Mouse (Mus musculus): ENCODE data around the gene Scnn1a. TPM values are rescaled to one million over a fixed set of nuclear protein-coding genes. Genes with fewer than 3 reads are reported as not detected.
A peak's percentile ranks its signal among the peaks of the same experiment; 100 is the strongest.

The Scnn1a gene
- polyA plus RNA-seq, 1 experiment from 2014 or later: 0.33 TPM

GRCm38 (mm10) chr6:125352811-125353210, 32.4 kb downstream of the Scnn1a start:
- H3K27ac ChIP-seq (ENCODE audit: low read depth, low read length): no peak overlapping the region
- H3K9ac ChIP-seq (ENCODE audit: low read length): no peak overlapping the region
- no peaks in the 10 kb centered on the region for H3K36me3 ChIP-seq (ENCODE audit: control insufficient read depth, insufficient read depth, low read length)
- ATAC-seq (ENCODE audit: low FRiP score) (no peak), DNase-seq (ENCODE audit: low spot score, missing footprints) (peak; percentile 59)
- 58% methylated on average over 4 of the region's 4 CpGs for WGBS
- H3K27me3 ChIP-seq (ENCODE audit: control insufficient read depth, insufficient read depth, low read length): no peaks in the 10 kb centered on the region; the same call in 1 of the 2 replicates
- no peaks in the 10 kb centered on the region for H3K9me3 ChIP-seq (ENCODE audit: control insufficient read depth, low read length)
- peaks cover 21% of the 10 kb centered on the region for H3K4me1 ChIP-seq (ENCODE audit: control insufficient read depth, insufficient read depth, low read length)
- no peak overlapping the region for H3K4me3 ChIP-seq (ENCODE audit: low read depth, low read length)
- no peak overlapping the region for H3K4me2 ChIP-seq

DNA sequence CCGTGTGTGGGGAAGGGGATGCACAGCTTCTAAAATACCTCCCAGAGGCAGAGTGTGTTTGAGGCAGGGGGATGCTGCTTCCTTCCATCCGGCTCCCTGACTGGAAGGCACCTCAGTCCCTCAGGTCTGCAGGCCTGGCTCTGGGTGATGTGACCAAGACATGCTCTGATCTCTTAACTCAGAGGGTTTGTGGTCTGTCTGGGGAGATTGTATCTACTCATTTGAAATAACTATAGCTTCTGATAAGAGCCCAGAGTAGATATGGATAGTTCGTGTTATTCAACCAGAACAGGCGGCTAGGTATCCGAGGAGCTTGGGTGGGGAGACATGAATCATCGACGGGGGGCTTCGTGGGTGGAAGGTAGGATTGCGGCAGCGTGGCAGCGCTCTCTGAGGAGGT, 32.8 kb downstream of the Scnn1a start:
- ATAC-seq (ENCODE audit: low FRiP score): no peak
- no peak overlapping the region for H3K4me3 ChIP-seq (ENCODE audit: low read depth, low read length)
- no peak overlapping the region for H3K9ac ChIP-seq (ENCODE audit: low read length)
- no peak overlapping the region for H3K4me2 ChIP-seq
- no peak overlapping the region for H3K27ac ChIP-seq (ENCODE audit: low read depth, low read length)
- H3K27me3 ChIP-seq (ENCODE audit: control insufficient read depth, insufficient read depth, low read length): no peaks in the 10 kb centered on the region; the same call in 1 of the 2 replicates
- 83% methylated on average over 11 of the region's 11 CpGs for WGBS
- no peaks in the 10 kb centered on the region for H3K9me3 ChIP-seq (ENCODE audit: control insufficient read depth, low read length)
- no peaks in the 10 kb centered on the region for H3K36me3 ChIP-seq (ENCODE audit: control insufficient read depth, insufficient read depth, low read length)
- H3K4me1 ChIP-seq (ENCODE audit: control insufficient read depth, insufficient read depth, low read length): peaks cover 21% of the 10 kb centered on the region
- DNase-seq (ENCODE audit: low spot score, missing footprints): no peak

- Histone ChIP-seq H3K9ac (ENCODE audit: low read length) (no peak overlapping the region), H3K36me3 (ENCODE audit: control insufficient read depth, insufficient read depth, low read length) (no peaks in the 10 kb centered on the region), H3K4me3 (ENCODE audit: low read depth, low read length) (no peak overlapping the region), H3K9me3 (ENCODE audit: control insufficient read depth, low read length) (no peaks in the 10 kb centered on the region), H3K27ac (ENCODE audit: low read depth, low read length) (no peak overlapping the region), H3K4me1 (ENCODE audit: control insufficient read depth, insufficient read depth, low read length) (peaks cover 21% of the 10 kb centered on the region), H3K4me2 (no peak overlapping the region), H3K27me3 (ENCODE audit: control insufficient read depth, insufficient read depth, low read length) (no peaks in the 10 kb centered on the region; the same call in 1 of the 2 replicates)
- DNase-seq (ENCODE audit: low spot score, missing footprints) (peak; percentile 57), ATAC-seq (ENCODE audit: low FRiP score) (no peak)
- WGBS: 79% methylated on average over 4 of the region's 4 CpGs
Observed at GRCm38 (mm10) chr6:125353655-125354054, 33.2 kb downstream of the Scnn1a start.

- Histone ChIP-seq H3K27ac (ENCODE audit: low read depth, low read length) (no peak overlapping the region), H3K4me1 (ENCODE audit: control insufficient read depth, insufficient read depth, low read length) (peaks cover 19% of the 10 kb centered on the region), H3K9ac (ENCODE audit: low read length) (no peak overlapping the region), H3K36me3 (ENCODE audit: control insufficient read depth, insufficient read depth, low read length) (no peaks in the 10 kb centered on the region), H3K4me2 (no peak overlapping the region; the same call in 1 of the 2 replicates), H3K9me3 (ENCODE audit: control insufficient read depth, low read length) (no peaks in the 10 kb centered on the region), H3K27me3 (ENCODE audit: control insufficient read depth, insufficient read depth, low read length) (no peaks in the 10 kb centered on the region; the same call in 1 of the 2 replicates), H3K4me3 (ENCODE audit: low read depth, low read length) (no peak overlapping the region)
- WGBS: 13% methylated on average over 14 of the region's 14 CpGs
- peak; percentile 84 for DNase-seq (ENCODE audit: low spot score, missing footprints)
- 0 out of 2 replicates have a peak, but pooled peaks have one; percentile 4 for ATAC-seq (ENCODE audit: low FRiP score)
Observed at GRCm38 (mm10) chr6:125354352-125355151, 34.1 kb downstream of the Scnn1a start.

DNA sequence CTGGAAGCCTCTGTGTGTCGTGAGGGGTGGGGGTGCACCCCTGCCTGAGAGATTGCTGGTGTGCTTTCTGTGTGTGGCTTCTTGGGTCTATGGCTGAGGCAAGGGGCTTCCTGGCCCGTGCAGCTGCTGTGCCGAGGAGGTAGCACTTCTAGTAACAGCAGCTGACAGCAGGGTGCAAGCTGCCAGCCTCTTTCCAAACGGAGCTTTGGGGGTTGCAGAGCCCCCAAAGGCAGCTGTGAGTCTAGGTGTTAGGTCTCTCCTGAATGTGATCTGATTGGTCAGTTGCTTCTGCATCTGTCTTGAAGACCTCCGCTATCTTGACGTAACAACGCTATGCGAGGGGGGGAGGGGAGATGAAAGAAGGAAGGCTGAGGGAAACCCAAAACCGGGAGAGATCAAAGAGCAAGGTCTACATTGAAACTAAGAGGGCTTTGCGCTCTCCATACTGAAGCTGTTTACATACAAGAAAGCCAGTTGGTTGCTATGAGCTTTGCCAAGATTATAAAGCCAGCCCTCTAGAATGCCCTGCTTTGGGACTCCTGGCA, 34.8 kb downstream of the Scnn1a start:
- WGBS: 3% methylated on average over 10 of the region's 10 CpGs
- H3K4me2 ChIP-seq: no peak overlapping the region
- DNase-seq (ENCODE audit: low spot score, missing footprints): peak; percentile 82

DNA sequence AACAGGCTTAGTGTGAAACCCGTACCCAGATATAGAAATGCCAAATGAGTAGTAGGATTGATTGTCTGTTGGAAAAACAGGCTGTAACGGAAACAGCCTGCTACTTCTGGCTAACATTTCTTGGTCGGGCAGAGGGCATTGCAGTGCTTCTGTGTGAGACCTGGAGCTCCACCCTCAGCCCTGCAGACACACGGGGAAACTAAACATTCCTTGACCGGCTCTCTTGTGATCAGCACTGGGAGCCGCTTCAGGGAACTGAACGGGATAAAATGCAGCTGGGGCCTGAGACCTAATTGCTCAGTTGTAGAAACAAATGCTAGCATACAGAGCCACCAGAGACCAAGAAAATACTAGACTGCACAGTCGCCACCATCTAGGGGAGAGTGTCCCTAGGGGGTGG, 35.8 kb downstream of the Scnn1a start:
- no peak for ATAC-seq (ENCODE audit: low FRiP score)
- WGBS: 48% methylated on average over 8 of the region's 8 CpGs
- peaks cover 9% of the 10 kb centered on the region for H3K4me1 ChIP-seq (ENCODE audit: control insufficient read depth, insufficient read depth, low read length)
- H3K36me3 ChIP-seq (ENCODE audit: control insufficient read depth, insufficient read depth, low read length): no peaks in the 10 kb centered on the region
- no peak overlapping the region for H3K4me2 ChIP-seq
- no peak overlapping the region for H3K9ac ChIP-seq (ENCODE audit: low read length)
- peaks cover 3% of the 10 kb centered on the region; the same call in 1 of the 2 replicates for H3K27me3 ChIP-seq (ENCODE audit: control insufficient read depth, insufficient read depth, low read length)
- DNase-seq (ENCODE audit: low spot score, missing footprints): peak; percentile 79
- H3K27ac ChIP-seq (ENCODE audit: low read depth, low read length): no peak overlapping the region
- H3K9me3 ChIP-seq (ENCODE audit: control insufficient read depth, low read length): no peaks in the 10 kb centered on the region
- H3K4me3 ChIP-seq (ENCODE audit: low read depth, low read length): no peak overlapping the region

More for the DNA sequence above, 34.8 kb downstream of the Scnn1a start:
- Histone ChIP-seq H3K27me3 (ENCODE audit: control insufficient read depth, insufficient read depth, low read length) (no peaks in the 10 kb centered on the region; the same call in 1 of the 2 replicates), H3K4me3 (ENCODE audit: low read depth, low read length) (no peak overlapping the region), H3K4me1 (ENCODE audit: control insufficient read depth, insufficient read depth, low read length) (peaks cover 13% of the 10 kb centered on the region), H3K36me3 (ENCODE audit: control insufficient read depth, insufficient read depth, low read length) (no peaks in the 10 kb centered on the region), H3K9me3 (ENCODE audit: control insufficient read depth, low read length) (no peaks in the 10 kb centered on the region), H3K9ac (ENCODE audit: low read length) (no peak overlapping the region), H3K27ac (ENCODE audit: low read depth, low read length) (no peak overlapping the region)
- no peak for ATAC-seq (ENCODE audit: low FRiP score)

DNA sequence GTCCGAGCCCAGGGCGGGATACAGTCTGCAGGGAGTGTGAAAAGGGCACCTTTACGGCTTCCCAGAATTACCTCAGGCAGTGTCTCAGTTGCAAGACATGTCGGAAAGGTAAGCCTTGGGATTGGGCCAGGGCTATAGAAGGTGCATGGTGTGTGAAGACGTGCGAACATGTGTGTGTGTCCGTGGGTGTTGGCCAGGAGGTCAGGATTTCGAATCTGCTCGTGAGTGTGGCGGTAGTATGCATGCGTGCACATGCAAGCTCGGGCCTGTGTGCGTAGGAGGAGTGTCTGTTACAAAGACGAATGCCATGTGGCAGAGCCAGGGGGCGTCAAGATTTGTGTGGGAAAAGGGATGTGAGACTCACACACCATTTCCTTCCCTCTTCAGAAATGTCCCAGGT, 36.9 kb downstream of the Scnn1a start:
- Histone ChIP-seq H3K36me3 (ENCODE audit: control insufficient read depth, insufficient read depth, low read length) (no peaks in the 10 kb centered on the region), H3K4me1 (ENCODE audit: control insufficient read depth, insufficient read depth, low read length) (peaks cover 9% of the 10 kb centered on the region), H3K27ac (ENCODE audit: low read depth, low read length) (no peak overlapping the region), H3K27me3 (ENCODE audit: control insufficient read depth, insufficient read depth, low read length) (peaks cover 9% of the 10 kb centered on the region; the same call in 1 of the 2 replicates), H3K9me3 (ENCODE audit: control insufficient read depth, low read length) (no peaks in the 10 kb centered on the region), H3K9ac (ENCODE audit: low read length) (no peak overlapping the region), H3K4me3 (ENCODE audit: low read depth, low read length) (no peak overlapping the region), H3K4me2 (no peak overlapping the region)
- DNase-seq (ENCODE audit: low spot score, missing footprints) (no peak), ATAC-seq (ENCODE audit: low FRiP score) (no peak)
- WGBS: 89% methylated on average over 15 of the region's 15 CpGs

DNA sequence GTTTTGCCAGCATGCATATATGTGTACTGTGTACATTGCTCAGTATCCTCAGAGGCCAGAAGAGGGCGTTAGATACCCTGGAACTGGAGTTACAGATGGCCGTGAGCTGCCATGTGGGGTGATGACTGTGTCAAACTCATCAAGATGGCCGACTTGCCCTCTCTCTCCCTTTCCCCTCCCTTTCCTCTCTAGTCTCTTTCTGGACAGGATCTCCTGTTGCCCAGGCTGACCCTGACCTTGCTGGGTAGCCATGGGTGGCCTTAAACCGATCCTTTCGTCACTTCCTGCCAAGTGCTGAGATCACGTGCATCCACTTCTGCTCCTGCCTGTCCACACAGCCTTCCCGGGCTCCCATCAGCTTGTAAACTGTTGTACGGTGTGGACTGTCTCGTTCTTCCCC, 39.5 kb downstream of the Scnn1a start:
- Histone ChIP-seq H3K27ac (ENCODE audit: low read depth, low read length) (no peak overlapping the region), H3K9ac (ENCODE audit: low read length) (no peak overlapping the region), H3K27me3 (ENCODE audit: control insufficient read depth, insufficient read depth, low read length) (peaks cover 30% of the 10 kb centered on the region), H3K4me3 (ENCODE audit: low read depth, low read length) (no peak overlapping the region), H3K36me3 (ENCODE audit: control insufficient read depth, insufficient read depth, low read length) (no peaks in the 10 kb centered on the region), H3K4me1 (ENCODE audit: control insufficient read depth, insufficient read depth, low read length) (peaks cover 11% of the 10 kb centered on the region), H3K9me3 (ENCODE audit: control insufficient read depth, low read length) (no peaks in the 10 kb centered on the region), H3K4me2 (no peak overlapping the region)
- peak; percentile 60 for DNase-seq (ENCODE audit: low spot score, missing footprints)
- ATAC-seq (ENCODE audit: low FRiP score): no peak
- WGBS: 47% methylated on average over 9 of the region's 9 CpGs

DNA sequence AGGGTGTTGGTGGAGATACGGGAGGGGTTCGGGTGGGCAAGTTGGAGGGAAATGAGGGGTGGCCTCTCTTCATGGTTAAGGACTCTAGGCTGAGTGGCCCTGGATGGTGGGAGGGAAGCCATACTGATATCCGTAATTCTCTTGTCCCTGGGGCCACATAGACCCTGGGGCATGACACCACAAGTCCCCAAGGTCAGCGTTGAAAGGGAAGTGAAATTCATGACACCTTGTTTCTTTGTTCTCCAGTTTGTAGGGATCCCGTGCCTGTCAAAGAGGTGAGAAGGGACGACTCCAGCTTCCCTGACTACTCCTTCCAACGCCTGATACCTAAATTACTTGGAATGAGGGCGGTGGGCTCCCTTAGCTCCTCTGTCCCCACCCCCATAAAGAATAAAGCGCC, 40.4 kb downstream of the Scnn1a start:
- no peak overlapping the region for H3K9ac ChIP-seq (ENCODE audit: low read length)
- H3K27ac ChIP-seq (ENCODE audit: low read depth, low read length): no peak overlapping the region
- no peaks in the 10 kb centered on the region for H3K36me3 ChIP-seq (ENCODE audit: control insufficient read depth, insufficient read depth, low read length)
- H3K4me3 ChIP-seq (ENCODE audit: low read depth, low read length): no peak overlapping the region
- no peak for ATAC-seq (ENCODE audit: low FRiP score)
- DNase-seq (ENCODE audit: low spot score, missing footprints): no peak
- no peaks in the 10 kb centered on the region for H3K9me3 ChIP-seq (ENCODE audit: control insufficient read depth, low read length)
- H3K4me1 ChIP-seq (ENCODE audit: control insufficient read depth, insufficient read depth, low read length): peaks cover 9% of the 10 kb centered on the region
- H3K4me2 ChIP-seq: no peak overlapping the region
- H3K27me3 ChIP-seq (ENCODE audit: control insufficient read depth, insufficient read depth, low read length): peaks cover 30% of the 10 kb centered on the region
- 48% methylated on average over 9 of the region's 9 CpGs for WGBS

All from midbrain, embryonic 11.5 days (tissue).